Mouse (Mus musculus): ENCODE measurements around the gene C5ar2. TPM values are rescaled to one million over a fixed set of nuclear protein-coding genes. Genes with fewer than 3 reads are reported as not detected.

Gene C5ar2
- total RNA-seq, 1 experiment = 0.13 TPM

- peaks cover 0 to 6% of the 10 kb centered on the region in 2 experiments; a peak in 1 of 4 replicates for H3K4me1 ChIP-seq (ENCODE audit: control insufficient read depth in 2 of 2, insufficient read depth in 2 of 2, low read length in 2 of 2, poor library complexity in 1 of 2)
- H3K27ac ChIP-seq (ENCODE audit: insufficient read depth, low read depth, low read length, poor library complexity, severe bottlenecking) = no peak overlapping the region
- peaks cover 4% of the 10 kb centered on the region; the same call in 1 of the 2 replicates for H3K36me3 ChIP-seq (ENCODE audit: control insufficient read depth, insufficient read depth, low read length, poor library complexity, severe bottlenecking)
- in situ Hi-C loops (cut with MboI; ENCODE audit: low sequenced_read_pairs in 2 of 2, unreplicated experiment in 2 of 2) = loop anchor here in 1 of 2 experiments (10.0 kb wide), 1 partner anchor 64 kb away; no protein-coding TSS in a partner anchor
- TF ChIP-seq CHD2 (IDR thresholded peaks at IDR 0.05; ENCODE audit: low read depth, low read length) = no peak
- no peak for TF ChIP-seq MAFK (IDR thresholded peaks at IDR 0.05; ENCODE audit: insufficient read depth, low read depth, low read length)
- TF ChIP-seq ZNF384 (IDR thresholded peaks at IDR 0.05; ENCODE audit: low read depth, low read length) = no peak
- no peak for TF ChIP-seq ZC3H11A (IDR thresholded peaks at IDR 0.05; ENCODE audit: borderline replicate concordance, low read depth, low read length)
- TF ChIP-seq HCFC1 (IDR thresholded peaks at IDR 0.05; ENCODE audit: borderline replicate concordance, insufficient read depth, low read length) = no peak
- H3K4me3 ChIP-seq (ENCODE audit: insufficient read depth in 1 of 2, low read depth in 1 of 2, low read length in 2 of 2, poor library complexity in 1 of 2, severe bottlenecking in 1 of 2) = no peak overlapping the region
- no peaks in the 10 kb centered on the region for H3K9me3 ChIP-seq (ENCODE audit: control insufficient read depth, insufficient read depth, low read depth, low read length)
- DNase-seq (ENCODE audit: low read depth, low spot score) = no peak
- no peak overlapping the region for H3K9ac ChIP-seq (ENCODE audit: insufficient read depth, low read depth, low read length, poor library complexity, severe bottlenecking)
These were observed 34.9 kb downstream of the C5ar2 start for GRCm38 (mm10) chr7:16208781-16209665.

GRCm38 (mm10) chr7:16207496-16207895 is 36.5 kb downstream of the C5ar2 start:
- Histone ChIP-seq H3K4me1 (ENCODE audit: control insufficient read depth in 2 of 2, insufficient read depth in 2 of 2, low read length in 2 of 2, poor library complexity in 1 of 2) (peaks cover 0 to 6% of the 10 kb centered on the region in 2 experiments; a peak in 1 of 4 replicates), H3K36me3 (ENCODE audit: control insufficient read depth, insufficient read depth, low read length, poor library complexity, severe bottlenecking) (peaks cover 4% of the 10 kb centered on the region; the same call in 1 of the 2 replicates)
- in situ Hi-C loops (cut with MboI; ENCODE audit: low sequenced_read_pairs in 2 of 2, unreplicated experiment in 2 of 2) = loop anchor here in 1 of 2 experiments (10.0 kb wide), 1 partner anchor 63 kb away; no protein-coding TSS in a partner anchor

GRCm38 (mm10) chr7:16207076-16207475 is 36.9 kb downstream of the C5ar2 start:
- no peak overlapping the region for H3K4me3 ChIP-seq (ENCODE audit: insufficient read depth in 1 of 2, low read depth in 1 of 2, low read length in 2 of 2, poor library complexity in 1 of 2, severe bottlenecking in 1 of 2)
- TF ChIP-seq CHD2 (IDR thresholded peaks at IDR 0.05; ENCODE audit: low read depth, low read length) (no peak), HCFC1 (IDR thresholded peaks at IDR 0.05; ENCODE audit: borderline replicate concordance, insufficient read depth, low read length) (no peak), MAFK (IDR thresholded peaks at IDR 0.05; ENCODE audit: insufficient read depth, low read depth, low read length) (no peak), ZNF384 (IDR thresholded peaks at IDR 0.05; ENCODE audit: low read depth, low read length) (no peak), ZC3H11A (IDR thresholded peaks at IDR 0.05; ENCODE audit: borderline replicate concordance, low read depth, low read length) (no peak)
- peaks cover 4% of the 10 kb centered on the region; the same call in 1 of the 2 replicates for H3K36me3 ChIP-seq (ENCODE audit: control insufficient read depth, insufficient read depth, low read length, poor library complexity, severe bottlenecking)
- no peaks in the 10 kb centered on the region for H3K9me3 ChIP-seq (ENCODE audit: control insufficient read depth, insufficient read depth, low read depth, low read length)
- DNase-seq (ENCODE audit: low read depth, low spot score) = no peak
- no peak overlapping the region for H3K27ac ChIP-seq (ENCODE audit: insufficient read depth, low read depth, low read length, poor library complexity, severe bottlenecking)
- in situ Hi-C loops (cut with MboI; ENCODE audit: low sequenced_read_pairs in 2 of 2, unreplicated experiment in 2 of 2) = loop anchor here in 1 of 2 experiments (10.0 kb wide), 1 partner anchor 62 kb away; no protein-coding TSS in a partner anchor
- H3K9ac ChIP-seq (ENCODE audit: insufficient read depth, low read depth, low read length, poor library complexity, severe bottlenecking) = no peak overlapping the region
- peaks cover 0 to 6% of the 10 kb centered on the region in 2 experiments; a peak in 1 of 4 replicates for H3K4me1 ChIP-seq (ENCODE audit: control insufficient read depth in 2 of 2, insufficient read depth in 2 of 2, low read length in 2 of 2, poor library complexity in 1 of 2)

More at GRCm38 (mm10) chr7:16207496-16207895, 36.5 kb downstream of the C5ar2 start:
- Histone ChIP-seq H3K9me3 (ENCODE audit: control insufficient read depth, insufficient read depth, low read depth, low read length) (no peaks in the 10 kb centered on the region), H3K9ac (ENCODE audit: insufficient read depth, low read depth, low read length, poor library complexity, severe bottlenecking) (no peak overlapping the region), H3K27ac (ENCODE audit: insufficient read depth, low read depth, low read length, poor library complexity, severe bottlenecking) (no peak overlapping the region), H3K4me3 (ENCODE audit: insufficient read depth in 1 of 2, low read depth in 1 of 2, low read length in 2 of 2, poor library complexity in 1 of 2, severe bottlenecking in 1 of 2) (no peak overlapping the region)
- DNase-seq (ENCODE audit: low read depth, low spot score) = no peak
- TF ChIP-seq MAFK (IDR thresholded peaks at IDR 0.05; ENCODE audit: insufficient read depth, low read depth, low read length) = no peak

- in situ Hi-C loops (cut with MboI; ENCODE audit: low sequenced_read_pairs in 2 of 2, unreplicated experiment in 2 of 2) = loop anchor here in 1 of 2 experiments (10.0 kb wide), 1 partner anchor 60 kb away; no protein-coding TSS in a partner anchor
These were observed 39.2 kb downstream of the C5ar2 start for GRCm38 (mm10) chr7:16204791-16205190.

More at GRCm38 (mm10) chr7:16204791-16205190, 39.2 kb downstream of the C5ar2 start:
- Histone ChIP-seq H3K36me3 (ENCODE audit: control insufficient read depth, insufficient read depth, low read length, poor library complexity, severe bottlenecking) (no peaks in the 10 kb centered on the region), H3K4me1 (ENCODE audit: control insufficient read depth in 2 of 2, insufficient read depth in 2 of 2, low read length in 2 of 2, poor library complexity in 1 of 2) (peaks cover 0 to 6% of the 10 kb centered on the region in 2 experiments; a peak in 1 of 4 replicates), H3K9ac (ENCODE audit: insufficient read depth, low read depth, low read length, poor library complexity, severe bottlenecking) (no peak overlapping the region), H3K4me3 (ENCODE audit: insufficient read depth in 1 of 2, low read depth in 1 of 2, low read length in 2 of 2, poor library complexity in 1 of 2, severe bottlenecking in 1 of 2) (no peak overlapping the region), H3K27ac (ENCODE audit: insufficient read depth, low read depth, low read length, poor library complexity, severe bottlenecking) (no peak overlapping the region), H3K9me3 (ENCODE audit: control insufficient read depth, insufficient read depth, low read depth, low read length) (no peaks in the 10 kb centered on the region)
- no peak for DNase-seq (ENCODE audit: low read depth, low spot score)
- TF ChIP-seq ZNF384 (IDR thresholded peaks at IDR 0.05; ENCODE audit: low read depth, low read length) (no peak), HCFC1 (IDR thresholded peaks at IDR 0.05; ENCODE audit: borderline replicate concordance, insufficient read depth, low read length) (no peak), CHD2 (IDR thresholded peaks at IDR 0.05; ENCODE audit: low read depth, low read length) (no peak), MAFK (IDR thresholded peaks at IDR 0.05; ENCODE audit: insufficient read depth, low read depth, low read length) (no peak), ZC3H11A (IDR thresholded peaks at IDR 0.05; ENCODE audit: borderline replicate concordance, low read depth, low read length) (no peak)
